Mouse (Mus musculus) lung, postnatal 4 days (tissue): ENCODE results near the gene Akt3.

Experiments
- DNase-seq, 2 experiments: peaks; one replicate each; pipeline ENCODE4 v3.0.0; 2021

The Akt3 gene

GRCm38 (mm10) chr1:176973356-176974088, 284.5 kb downstream of the Akt3 start:
- DNase-seq = no peak

DNA sequence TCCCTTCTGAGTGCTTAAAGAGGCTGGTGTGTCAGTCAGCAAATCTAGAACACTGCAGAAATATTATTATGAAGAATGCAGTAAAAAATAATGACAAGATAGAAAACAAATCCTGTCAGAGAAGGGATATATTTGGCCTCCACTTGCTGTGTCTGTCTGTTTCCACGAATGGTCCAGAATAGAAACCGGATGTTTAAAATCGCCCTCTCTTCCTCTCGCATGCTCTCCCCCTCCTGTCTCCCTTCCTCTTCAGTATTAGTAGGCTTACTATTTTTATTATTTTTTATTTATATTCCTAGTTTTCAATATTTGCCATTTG, 286.6 kb downstream of the Akt3 start:
- DNase-seq = no peak

GRCm38 (mm10) chr1:176970635-176971478, 287.1 kb downstream of the Akt3 start:
- no peak for DNase-seq
